Mouse (Mus musculus) forebrain, embryonic 16.5 days (tissue): Measurements from ENCODE around the gene Txk. TPM values are rescaled to one million over a fixed set of nuclear protein-coding genes. Genes with fewer than 3 reads are reported as not detected.

Experiments
- ATAC-seq: fragments of 200-750 bp; cut with Nextera tagmentation; 2 replicates; pipeline ENCODE4 v1.8.0; 2017; ENCODE audit warnings: mild to moderate bottlenecking, moderate library complexity
- H3K27ac ChIP-seq: fragments of 300-500 bp; sonication (generic); 2 replicates; pipeline ENCODE4 v1.5.1; 2014; ENCODE audit warnings: low read length, control low read depth
- H3K27me3 ChIP-seq: fragments of 300-500 bp; sonication (generic); replicated peaks from 2 replicates; pipeline ENCODE4 v1.6.1; 2014; ENCODE audit warnings: low read length; ENCODE audit not compliant: control insufficient read depth, insufficient read depth
- H3K36me3 ChIP-seq: fragments of 300-500 bp; sonication (generic); 2 replicates; pipeline ENCODE4 v1.6.1; 2014; ENCODE audit not compliant: control insufficient read depth, insufficient read depth
- H3K4me1 ChIP-seq: fragments of 300-500 bp; sonication (generic); replicated peaks from 2 replicates; pipeline ENCODE4 v1.6.1; 2014; ENCODE audit warnings: low read length; ENCODE audit not compliant: control insufficient read depth, insufficient read depth
- H3K4me2 ChIP-seq: fragments of 300-500 bp; sonication (generic); 2 replicates; pipeline ENCODE4 v1.6.1; 2014; ENCODE audit warnings: mild to moderate bottlenecking, low read length, control low read depth
- H3K4me3 ChIP-seq: fragments of 300-500 bp; sonication (generic); replicated peaks from 2 replicates; pipeline ENCODE4 v1.5.1; 2014; ENCODE audit warnings: mild to moderate bottlenecking, low read length, control low read depth
- H3K9ac ChIP-seq: fragments of 300-500 bp; sonication (generic); replicated peaks from 2 replicates; pipeline ENCODE4 v1.6.1; 2014; ENCODE audit warnings: low read depth, low read length, control low read depth
- H3K9me3 ChIP-seq: fragments of 300-500 bp; sonication (generic); 2 replicates; pipeline ENCODE4 v1.6.1; 2016; ENCODE audit warnings: low read length; ENCODE audit not compliant: control insufficient read depth
- WGBS: fragments of 180-500 bp; shearing (Covaris S2); extraction: QIAGEN DNeasy Blood & Tissue Kit; methylation state at CpG from one replicate; pipeline ENCODE4 v1.1.7; 2014; 5-methylcytosine and 5-hydroxymethylcytosine counted together
- polyA plus RNA-seq: library from polyadenylated mRNA; unstranded; fragments of >200 nt; fragmentation: Nextera tagmentation; extraction: Ambion mirVana; gene quantifications from 2 replicates; pipeline ENCODE4 v1.2.1, GENCODE M21; 2015

The Txk gene
- polyA plus RNA-seq: 0.13 TPM in 1 of 2 replicates, not detected in the other

- Histone ChIP-seq H3K4me1 (peaks cover 4% of the 10 kb centered on the region; the same call in 1 of the 2 replicates), H3K9me3 (no peaks in the 10 kb centered on the region), H3K27ac (no peak within 1 kb of the TSS), H3K4me3 (no peak within 1 kb of the TSS), H3K36me3 (no peaks in the 10 kb centered on the region), H3K27me3 (no peaks in the 10 kb centered on the region), H3K4me2 (no peak within 1 kb of the TSS), H3K9ac (no peak within 1 kb of the TSS)
- no peak for ATAC-seq
- WGBS: 93% methylated on average over 5 of the region's 5 CpGs
Observed at GRCm38 (mm10) chr5:72752585-72752984, at the start of gene Txk. Gene Txk, minus strand, starts transcription at chr5:72752777.

- no peak for ATAC-seq
- no peak overlapping the region for H3K9ac ChIP-seq
- no peak overlapping the region for H3K4me3 ChIP-seq
- H3K4me2 ChIP-seq: no peak overlapping the region
- 75% methylated on average over 4 of the region's 4 CpGs for WGBS
- no peaks in the 10 kb centered on the region for H3K36me3 ChIP-seq
- H3K27me3 ChIP-seq: no peaks in the 10 kb centered on the region
- H3K9me3 ChIP-seq: no peaks in the 10 kb centered on the region
- H3K4me1 ChIP-seq: no peaks in the 10 kb centered on the region
- no peak overlapping the region for H3K27ac ChIP-seq
Observed at GRCm38 (mm10) chr5:72798563-72798962, 46.0 kb upstream of the Txk start.

GRCm38 (mm10) chr5:72796186-72796613, 43.6 kb upstream of the Txk start:
- Histone ChIP-seq H3K36me3 (no peaks in the 10 kb centered on the region), H3K4me3 (no peak overlapping the region), H3K9ac (no peak overlapping the region), H3K4me1 (no peaks in the 10 kb centered on the region), H3K27ac (no peak overlapping the region), H3K27me3 (no peaks in the 10 kb centered on the region), H3K4me2 (no peak overlapping the region), H3K9me3 (no peaks in the 10 kb centered on the region)
- 69% methylated on average over 14 of the region's 14 CpGs for WGBS
- ATAC-seq: no peak

GRCm38 (mm10) chr5:72793309-72793850, 40.8 kb upstream of the Txk start:
- H3K27ac ChIP-seq: no peak overlapping the region
- H3K4me3 ChIP-seq: no peak overlapping the region
- H3K4me2 ChIP-seq: no peak overlapping the region
- H3K27me3 ChIP-seq: no peaks in the 10 kb centered on the region
- no peaks in the 10 kb centered on the region for H3K36me3 ChIP-seq
- no peaks in the 10 kb centered on the region for H3K4me1 ChIP-seq
- no peak overlapping the region for H3K9ac ChIP-seq
- ATAC-seq: no peak
- WGBS: 87% methylated on average over 3 of the region's 3 CpGs
- H3K9me3 ChIP-seq: no peaks in the 10 kb centered on the region

- 25% methylated on average over 6 of the region's 6 CpGs for WGBS
- Histone ChIP-seq H3K9ac (no peak overlapping the region), H3K4me1 (no peaks in the 10 kb centered on the region), H3K9me3 (no peaks in the 10 kb centered on the region), H3K4me3 (no peak overlapping the region), H3K36me3 (no peaks in the 10 kb centered on the region), H3K27ac (no peak overlapping the region), H3K27me3 (no peaks in the 10 kb centered on the region), H3K4me2 (no peak overlapping the region)
- ATAC-seq: no peak
Observed at GRCm38 (mm10) chr5:72791789-72792188, 39.2 kb upstream of the Txk start.

GRCm38 (mm10) chr5:72791386-72791785, 38.8 kb upstream of the Txk start:
- Histone ChIP-seq H3K4me3 (no peak overlapping the region), H3K36me3 (no peaks in the 10 kb centered on the region), H3K9me3 (no peaks in the 10 kb centered on the region), H3K4me2 (no peak overlapping the region), H3K4me1 (no peaks in the 10 kb centered on the region), H3K9ac (no peak overlapping the region), H3K27ac (no peak overlapping the region), H3K27me3 (no peaks in the 10 kb centered on the region)
- no peak for ATAC-seq
- 57% methylated on average over 4 of the region's 4 CpGs for WGBS

GRCm38 (mm10) chr5:72785451-72785850, 32.9 kb upstream of the Txk start:
- H3K27ac ChIP-seq: no peak overlapping the region
- no peaks in the 10 kb centered on the region for H3K36me3 ChIP-seq
- WGBS: 69% methylated on average over 4 of the region's 4 CpGs
- no peak overlapping the region for H3K4me2 ChIP-seq
- H3K27me3 ChIP-seq: no peaks in the 10 kb centered on the region
- ATAC-seq: no peak
- no peaks in the 10 kb centered on the region for H3K9me3 ChIP-seq
- no peak overlapping the region for H3K9ac ChIP-seq
- no peaks in the 10 kb centered on the region for H3K4me1 ChIP-seq
- no peak overlapping the region for H3K4me3 ChIP-seq

GRCm38 (mm10) chr5:72784719-72785118, 32.1 kb upstream of the Txk start:
- no peak overlapping the region for H3K4me3 ChIP-seq
- no peak overlapping the region for H3K9ac ChIP-seq
- no peaks in the 10 kb centered on the region for H3K27me3 ChIP-seq
- no peaks in the 10 kb centered on the region for H3K36me3 ChIP-seq
- ATAC-seq: no peak
- whole genome bisulfite sequencing: 85% methylated on average over 3 of the region's 3 CpGs
- no peak overlapping the region for H3K4me2 ChIP-seq
- no peaks in the 10 kb centered on the region for H3K9me3 ChIP-seq
- no peak overlapping the region for H3K27ac ChIP-seq
- H3K4me1 ChIP-seq: no peaks in the 10 kb centered on the region

GRCm38 (mm10) chr5:72783957-72784356, 31.4 kb upstream of the Txk start:
- no peak overlapping the region for H3K4me2 ChIP-seq
- H3K4me1 ChIP-seq: no peaks in the 10 kb centered on the region
- H3K27ac ChIP-seq: no peak overlapping the region
- H3K27me3 ChIP-seq: no peaks in the 10 kb centered on the region
- H3K4me3 ChIP-seq: no peak overlapping the region
- no peaks in the 10 kb centered on the region for H3K36me3 ChIP-seq
- no peak overlapping the region for H3K9ac ChIP-seq
- 94% methylated on average over 8 of the region's 8 CpGs for WGBS
- no peak for ATAC-seq
- H3K9me3 ChIP-seq: no peaks in the 10 kb centered on the region

- no peaks in the 10 kb centered on the region for H3K27me3 ChIP-seq
- no peak for ATAC-seq
- WGBS: 92% methylated on average over 7 of the region's 7 CpGs
Observed at GRCm38 (mm10) chr5:72783123-72783522, 30.5 kb upstream of the Txk start.

More at GRCm38 (mm10) chr5:72783123-72783522, 30.5 kb upstream of the Txk start:
- H3K27ac ChIP-seq: no peak overlapping the region
- H3K4me1 ChIP-seq: no peaks in the 10 kb centered on the region
- no peaks in the 10 kb centered on the region for H3K9me3 ChIP-seq
- no peak overlapping the region for H3K4me3 ChIP-seq
- no peak overlapping the region for H3K4me2 ChIP-seq
- no peak overlapping the region for H3K9ac ChIP-seq
- no peaks in the 10 kb centered on the region for H3K36me3 ChIP-seq
